Mouse (Mus musculus) midbrain, embryonic 11.5 days (tissue): ENCODE results near the gene Gm867. TPM values are rescaled to one million over a fixed set of nuclear protein-coding genes. Genes with fewer than 3 reads are reported as not detected.

Source experiments
- ATAC-seq: fragments of 200-750 bp; cut with Nextera tagmentation; 2 replicates; pipeline ENCODE4 v1.8.0; 2017; ENCODE audit warnings: moderate TSS enrichment, moderate library complexity; ENCODE audit not compliant: low FRiP score
- DNase-seq: peaks from one replicate; pipeline ENCODE4 v3.0.0; 2015; ENCODE audit warnings: low spot score; ENCODE audit errors: missing footprints
- H3K27ac ChIP-seq: fragments of 300-500 bp; sonication (generic); 2 replicates; pipeline ENCODE4 v1.5.1; 2014; ENCODE audit warnings: low read depth, low read length
- H3K27me3 ChIP-seq: fragments of 300-500 bp; sonication (generic); 2 replicates; pipeline ENCODE4 v1.6.1; 2014; ENCODE audit warnings: mild to moderate bottlenecking, low read length, moderate library complexity, mixed read lengths; ENCODE audit not compliant: control insufficient read depth, insufficient read depth
- H3K36me3 ChIP-seq: fragments of 300-500 bp; sonication (generic); 2 replicates; pipeline ENCODE4 v1.6.1; 2014; ENCODE audit warnings: mild to moderate bottlenecking, low read length, moderate library complexity, mixed read lengths; ENCODE audit not compliant: control insufficient read depth, insufficient read depth
- H3K4me1 ChIP-seq: fragments of 300-500 bp; sonication (generic); 2 replicates; pipeline ENCODE4 v1.6.1; 2014; ENCODE audit warnings: low read length; ENCODE audit not compliant: control insufficient read depth, insufficient read depth
- H3K4me2 ChIP-seq: fragments of 300-500 bp; sonication (generic); 2 replicates; pipeline ENCODE4 v1.6.1; 2014; ENCODE audit warnings: mild to moderate bottlenecking, moderate library complexity
- H3K4me3 ChIP-seq: fragments of 300-500 bp; sonication (generic); 2 replicates; pipeline ENCODE4 v1.5.1; 2014; ENCODE audit warnings: low read depth, low read length
- H3K9ac ChIP-seq: fragments of 300-500 bp; sonication (generic); 2 replicates; pipeline ENCODE4 v1.6.1; 2014; ENCODE audit warnings: low read length
- H3K9me3 ChIP-seq: fragments of 300-500 bp; sonication (generic); 2 replicates; pipeline ENCODE4 v1.6.1; 2016; ENCODE audit warnings: low read length; ENCODE audit not compliant: control insufficient read depth
- WGBS: fragments of 180-500 bp; shearing (Covaris S2); extraction: QIAGEN DNeasy Blood & Tissue Kit; methylation state at CpG from one replicate; pipeline ENCODE4 v1.1.7; 2014; 5-methylcytosine and 5-hydroxymethylcytosine counted together
- polyA plus RNA-seq: library from polyadenylated mRNA; unstranded; fragments of >200 nt; fragmentation: Nextera tagmentation; extraction: Ambion mirVana; gene quantifications from 2 replicates; pipeline ENCODE4 v1.2.1, GENCODE M21; 2014

Gm867 gene
- polyA plus RNA-seq: 0.48 and 1.5 TPM in 2 replicates

DNA sequence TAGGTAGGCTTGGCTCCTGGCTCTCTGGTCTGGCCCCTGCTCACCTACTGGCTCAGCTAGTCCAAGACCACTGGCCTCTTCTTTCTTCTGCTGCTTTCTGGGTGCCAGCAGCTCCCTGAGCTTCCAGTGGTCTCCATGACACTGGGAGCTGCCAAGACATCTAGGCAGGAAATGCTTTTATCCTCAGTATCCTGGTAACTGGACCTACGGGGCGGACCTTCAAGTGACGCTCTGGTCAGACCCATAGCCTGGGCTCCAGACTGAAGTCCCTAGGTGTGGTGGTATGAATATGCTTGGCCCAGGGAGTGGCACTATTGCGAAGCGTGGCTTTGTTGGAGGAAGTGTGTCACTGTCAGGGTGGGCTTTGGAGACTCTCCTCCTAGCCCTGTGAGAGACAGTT lies at the start of gene Gm867:
Gene Gm867, minus strand, starts transcription at position 153 of the 400 bp plus-strand sequence.
- peak; percentile 26 for DNase-seq
- no peak for ATAC-seq
- Histone ChIP-seq H3K4me1 (peaks cover 6% of the 10 kb centered on the region; the same call in 1 of the 2 replicates), H3K9ac (no peak within 1 kb of the TSS), H3K27ac (no peak within 1 kb of the TSS), H3K4me2 (no peak within 1 kb of the TSS), H3K4me3 (no peak within 1 kb of the TSS), H3K9me3 (no peaks in the 10 kb centered on the region), H3K36me3 (no peaks in the 10 kb centered on the region), H3K27me3 (peaks cover 16% of the 10 kb centered on the region)
- 80% methylated on average over 5 of the region's 5 CpGs for WGBS

DNA sequence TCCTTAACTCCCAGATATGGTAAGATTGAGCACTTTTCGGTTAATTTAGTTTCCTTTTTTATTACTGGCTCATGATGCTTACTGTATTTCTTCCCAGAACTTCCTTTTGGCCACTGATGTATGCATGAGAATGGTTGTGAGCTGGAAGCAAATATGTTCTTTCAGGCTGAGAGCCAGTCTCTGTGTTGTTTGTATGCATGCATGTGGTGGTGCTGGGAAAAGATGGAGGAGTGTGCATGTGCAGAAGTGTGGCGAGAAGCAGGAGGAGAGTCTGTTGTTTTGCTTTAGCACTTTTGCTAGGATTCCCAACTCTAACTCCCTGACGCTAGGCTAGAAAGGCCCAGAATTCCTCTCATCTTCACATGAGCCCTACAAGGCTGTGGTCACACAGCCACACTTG lies 39.0 kb upstream of the Gm867 start:
- no peaks in the 10 kb centered on the region for H3K27me3 ChIP-seq
- no peak overlapping the region for H3K9ac ChIP-seq
- no peak overlapping the region for H3K4me3 ChIP-seq
- no peak overlapping the region for H3K4me2 ChIP-seq
- ATAC-seq: no peak
- no peaks in the 10 kb centered on the region for H3K4me1 ChIP-seq
- no peaks in the 10 kb centered on the region for H3K36me3 ChIP-seq
- peak; percentile 54 for DNase-seq
- H3K9me3 ChIP-seq: no peaks in the 10 kb centered on the region
- no peak overlapping the region for H3K27ac ChIP-seq
- WGBS: 89% methylated on average over 3 of the region's 3 CpGs

DNA sequence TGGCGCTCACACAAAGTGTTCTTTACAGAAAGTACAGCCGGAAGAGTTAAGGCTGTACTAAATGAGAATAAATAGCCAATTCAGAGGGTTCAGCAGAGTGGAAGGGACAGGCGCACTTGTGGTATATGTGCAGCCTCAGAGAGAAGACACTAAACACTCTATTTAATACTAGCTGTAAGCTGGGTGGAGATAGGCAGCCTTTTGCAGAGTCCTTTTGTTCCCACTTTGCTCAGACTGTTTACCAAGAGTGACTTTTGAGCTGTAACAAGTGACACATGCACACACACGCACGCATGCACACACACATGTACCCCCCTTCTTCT lies 38.3 kb upstream of the Gm867 start:
- Histone ChIP-seq H3K4me3 (no peak overlapping the region), H3K4me2 (no peak overlapping the region), H3K36me3 (no peaks in the 10 kb centered on the region), H3K9me3 (no peaks in the 10 kb centered on the region), H3K27me3 (no peaks in the 10 kb centered on the region), H3K9ac (no peak overlapping the region), H3K27ac (no peak overlapping the region), H3K4me1 (no peaks in the 10 kb centered on the region)
- ATAC-seq (no peak), DNase-seq (peak; percentile 72)
- WGBS: 84% methylated on average over 5 of the region's 5 CpGs

DNA sequence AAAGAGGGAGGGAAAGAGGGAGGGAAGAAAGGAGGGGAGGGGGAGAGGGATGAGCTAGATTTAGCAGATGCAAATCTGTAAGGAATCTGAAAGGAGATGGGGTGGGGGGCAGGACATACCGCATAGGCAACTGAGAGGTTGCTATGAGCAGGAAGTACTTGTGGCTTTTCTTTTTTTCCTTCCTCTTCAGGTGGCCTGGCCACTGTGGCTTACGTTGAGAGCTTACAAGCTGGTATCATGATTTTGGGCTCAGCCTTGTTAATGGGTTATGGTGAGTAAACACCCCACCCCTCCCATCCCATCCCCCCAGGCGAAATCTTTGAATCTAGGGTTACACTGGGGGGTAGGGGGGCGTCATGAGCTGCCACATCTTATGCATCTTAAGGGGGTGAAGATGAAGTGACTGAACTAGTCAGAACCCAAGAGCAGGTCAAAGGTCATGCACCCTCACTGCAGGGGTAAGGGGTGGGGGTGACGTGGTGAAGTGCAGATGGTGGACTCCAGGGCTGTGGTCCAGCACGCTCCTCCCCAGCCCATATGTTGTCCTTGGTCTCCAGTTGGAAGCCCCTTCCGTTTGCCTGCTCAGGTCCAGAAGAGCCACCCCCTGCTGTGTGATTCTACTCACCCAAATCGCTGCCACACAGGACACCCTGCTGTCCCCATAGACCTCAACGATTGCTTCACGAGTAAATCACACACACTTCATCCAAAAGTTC lies 37.8 kb upstream of the Gm867 start:
- Histone ChIP-seq H3K27me3 (no peaks in the 10 kb centered on the region), H3K4me1 (no peaks in the 10 kb centered on the region), H3K36me3 (no peaks in the 10 kb centered on the region), H3K9ac (no peak overlapping the region), H3K4me3 (no peak overlapping the region), H3K27ac (no peak overlapping the region), H3K4me2 (no peak overlapping the region), H3K9me3 (no peaks in the 10 kb centered on the region)
- WGBS: 49% methylated on average over 10 of the region's 10 CpGs
- peak; percentile 53 for DNase-seq
- no peak for ATAC-seq

DNA sequence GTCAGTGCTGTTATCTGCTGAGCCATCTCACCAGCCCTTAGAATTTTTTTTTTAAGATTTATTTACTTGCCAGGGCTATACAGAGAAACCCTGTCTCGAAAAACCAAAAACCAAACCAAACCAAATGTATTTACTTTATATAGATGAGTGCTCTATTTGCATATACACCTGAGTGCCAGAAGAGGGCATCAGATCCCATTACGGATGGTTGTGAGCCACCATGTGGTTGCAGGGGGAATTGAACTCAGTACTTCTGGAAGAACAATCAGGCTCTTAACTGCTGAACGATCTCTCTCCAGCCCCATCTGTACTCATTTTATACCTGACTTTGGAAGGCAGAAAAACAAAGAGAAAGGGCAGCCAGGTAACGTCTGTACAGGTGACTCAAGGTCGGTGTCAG lies 34.7 kb upstream of the Gm867 start:
- DNase-seq (no peak), ATAC-seq (no peak)
- no peak overlapping the region for H3K27ac ChIP-seq

DNA sequence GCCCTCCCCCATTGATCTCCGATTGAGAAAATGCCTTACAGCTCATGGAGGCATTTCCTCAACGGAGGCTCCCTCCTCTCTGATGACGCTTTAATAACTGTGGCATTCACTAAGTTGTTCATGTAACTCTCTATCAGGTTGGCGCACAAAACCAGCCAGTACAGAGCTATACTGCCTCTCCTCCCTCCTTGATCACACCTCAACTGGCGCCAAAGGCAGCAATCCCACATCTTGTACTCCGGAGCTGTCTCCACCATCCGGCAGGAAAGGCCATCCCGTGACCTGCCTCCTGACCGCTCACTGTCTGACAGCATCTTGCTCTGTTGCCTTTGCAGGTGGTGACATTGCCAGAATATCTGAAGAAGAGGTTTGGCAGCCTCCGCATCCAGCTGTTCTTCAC lies 33.4 kb upstream of the Gm867 start:
- no peak overlapping the region for H3K4me3 ChIP-seq
- DNase-seq (peak; percentile 72), ATAC-seq (no peak)
- no peaks in the 10 kb centered on the region for H3K27me3 ChIP-seq
- H3K36me3 ChIP-seq: no peaks in the 10 kb centered on the region
- H3K4me1 ChIP-seq: no peaks in the 10 kb centered on the region
- H3K9ac ChIP-seq: no peak overlapping the region
- H3K27ac ChIP-seq: no peak overlapping the region
- H3K4me2 ChIP-seq: no peak overlapping the region
- 87% methylated on average over 10 of the region's 10 CpGs for WGBS
- H3K9me3 ChIP-seq: no peaks in the 10 kb centered on the region

More for the DNA sequence above, 34.7 kb upstream of the Gm867 start:
- no peak overlapping the region for H3K4me3 ChIP-seq
- no peaks in the 10 kb centered on the region for H3K36me3 ChIP-seq
- H3K4me1 ChIP-seq: no peaks in the 10 kb centered on the region
- no peak overlapping the region for H3K9ac ChIP-seq
- H3K9me3 ChIP-seq: no peaks in the 10 kb centered on the region
- WGBS: 77% methylated on average over 5 of the region's 5 CpGs
- H3K27me3 ChIP-seq: no peaks in the 10 kb centered on the region
- no peak overlapping the region for H3K4me2 ChIP-seq

DNA sequence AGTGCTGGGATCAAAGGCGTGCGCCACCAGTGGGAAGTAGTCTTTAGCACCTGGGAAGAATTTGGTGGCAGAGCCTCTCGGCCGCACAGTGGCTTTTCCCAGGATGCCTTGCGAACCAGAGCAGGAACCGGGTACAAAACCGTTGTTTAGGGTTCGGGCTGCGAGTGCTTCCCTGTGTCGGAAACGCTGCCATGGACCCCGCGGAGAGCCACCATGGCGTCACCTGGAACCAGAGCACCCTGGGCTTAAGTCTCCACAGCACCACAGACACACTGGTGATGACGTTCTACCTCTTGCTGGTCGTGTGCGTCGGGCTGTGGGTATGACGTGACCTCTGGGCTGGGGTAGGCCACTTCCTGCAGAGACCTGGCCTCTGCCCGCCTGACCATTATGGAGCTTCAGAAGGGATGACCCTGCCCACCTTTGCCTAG lies 13.9 kb upstream of the Gm867 start, which contains the start of gene Gm5134:
Gene Gm5134, plus strand, starts transcription at position 134 of the 431 bp plus-strand sequence.
- H3K4me3 ChIP-seq: no peak within 1 kb of the TSS; the same call in 1 of the 2 replicates
- no peak for ATAC-seq
- peaks cover 8% of the 10 kb centered on the region; the same call in 1 of the 2 replicates for H3K27me3 ChIP-seq
- peak within 1 kb of the TSS; percentile 24 for H3K4me2 ChIP-seq
- H3K9ac ChIP-seq: peak within 1 kb of the TSS; percentile 14; the same call in 1 of the 2 replicates
- peaks cover 6% of the 10 kb centered on the region; the same call in 1 of the 2 replicates for H3K4me1 ChIP-seq
- 35% methylated on average over 20 of the region's 20 CpGs for WGBS
- no peak within 1 kb of the TSS for H3K27ac ChIP-seq
- H3K9me3 ChIP-seq: no peaks in the 10 kb centered on the region
- H3K36me3 ChIP-seq: no peaks in the 10 kb centered on the region
- peak; percentile 84 for DNase-seq

DNA sequence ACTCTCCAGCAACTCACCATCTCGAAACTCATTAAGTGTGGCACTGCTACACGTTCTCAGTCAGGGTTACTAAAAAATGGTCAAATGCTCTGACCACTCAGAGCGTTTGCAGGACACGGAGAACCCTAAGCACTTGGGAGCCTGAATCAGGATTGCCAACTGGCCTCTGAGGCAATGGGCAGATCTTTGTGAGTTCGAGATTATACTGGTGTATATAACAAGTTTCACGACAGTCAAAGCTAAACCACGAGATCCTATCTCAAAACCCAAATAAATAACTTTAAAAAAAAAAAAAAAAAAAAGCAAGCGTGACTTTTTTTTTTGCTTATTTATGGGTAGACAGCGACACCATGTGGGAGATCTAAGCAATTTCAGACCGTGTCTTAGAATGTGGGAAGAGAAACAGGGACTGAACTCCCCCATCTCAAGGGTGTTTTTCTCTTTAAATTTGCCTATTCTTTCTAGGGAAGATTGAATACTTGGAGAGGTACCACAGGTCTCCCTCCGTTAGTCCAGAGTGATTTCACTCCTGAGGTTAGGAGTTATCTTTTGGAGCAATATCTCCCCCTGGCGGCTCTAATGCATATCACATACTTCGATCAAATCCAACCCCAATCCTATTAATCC lies 11.1 kb upstream of the Gm867 start:
- H3K27me3 ChIP-seq: peaks cover 9% of the 10 kb centered on the region; the same call in 1 of the 2 replicates
- WGBS: 6% methylated on average over 13 of the region's 13 CpGs
- ATAC-seq: peak; percentile 18; the same call in 1 of the 2 replicates

DNA sequence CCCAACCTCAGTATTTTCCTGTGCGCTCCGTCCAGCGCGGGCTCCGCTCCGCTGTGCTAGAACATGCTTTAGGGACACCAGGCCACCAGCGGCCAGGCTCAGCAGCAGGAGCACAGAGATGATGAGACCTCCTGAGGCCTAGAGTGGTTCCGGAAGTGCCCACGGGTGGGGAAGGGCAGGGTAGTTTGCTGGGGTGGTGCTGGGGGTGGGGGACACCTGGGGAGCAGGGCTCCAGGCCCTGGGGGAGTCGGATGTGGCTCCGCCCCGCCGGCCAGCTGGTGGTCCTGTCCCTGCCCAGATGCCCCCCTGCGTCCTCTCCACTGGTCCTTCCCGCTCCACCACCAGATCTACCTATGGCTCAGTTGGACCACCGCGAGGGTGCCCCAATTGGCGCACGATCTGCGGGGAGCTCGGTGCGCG lies 10.3 kb upstream of the Gm867 start:
- Histone ChIP-seq H3K27me3 (peaks cover 9% of the 10 kb centered on the region; the same call in 1 of the 2 replicates), H3K9me3 (no peaks in the 10 kb centered on the region), H3K4me2 (peak overlapping the region; percentile 85), H3K4me3 (peak overlapping the region; percentile 43), H3K36me3 (no peaks in the 10 kb centered on the region), H3K9ac (peak overlapping the region; percentile 69), H3K27ac (no peak overlapping the region), H3K4me1 (peaks cover 6% of the 10 kb centered on the region; the same call in 1 of the 2 replicates)
- peak; percentile 91 for DNase-seq
- 3% methylated on average over 23 of the region's 23 CpGs for WGBS
- peak; percentile 75 for ATAC-seq

More for the DNA sequence above, 11.1 kb upstream of the Gm867 start:
- peak overlapping the region; percentile 43 for H3K4me3 ChIP-seq
- no peaks in the 10 kb centered on the region for H3K36me3 ChIP-seq
- H3K4me1 ChIP-seq: peaks cover 6% of the 10 kb centered on the region; the same call in 1 of the 2 replicates
- H3K4me2 ChIP-seq: peak overlapping the region; percentile 85
- H3K27ac ChIP-seq: no peak overlapping the region
- H3K9me3 ChIP-seq: no peaks in the 10 kb centered on the region
- DNase-seq: peak; percentile 95
- peak overlapping the region; percentile 69 for H3K9ac ChIP-seq
